Mouse (Mus musculus) stomach, embryonic 16.5 days (tissue): ENCODE measurements around the gene Selenok. TPM values are rescaled to one million over a fixed set of nuclear protein-coding genes. Genes with fewer than 3 reads are reported as not detected.

Experiments
- ATAC-seq: fragments of 200-750 bp; cut with Nextera tagmentation; 2 replicates; pipeline ENCODE4 v1.8.0; 2017; ENCODE audit warnings: moderate number of reproducible peaks, moderate TSS enrichment; ENCODE audit not compliant: insufficient read depth, low FRiP score
- H3K27ac ChIP-seq: fragments of 300-500 bp; sonication (generic); 2 replicates; pipeline ENCODE4 v1.5.1; 2014; ENCODE audit warnings: low read length
- H3K27me3 ChIP-seq: fragments of 300-500 bp; sonication (generic); 2 replicates; pipeline ENCODE4 v1.6.1; 2014; ENCODE audit warnings: low read length, control low read depth, mixed read lengths; ENCODE audit not compliant: control insufficient read depth, insufficient read depth
- H3K36me3 ChIP-seq: fragments of 300-500 bp; sonication (generic); 2 replicates; pipeline ENCODE4 v1.6.1; 2014; ENCODE audit warnings: low read length; ENCODE audit not compliant: control insufficient read depth, insufficient read depth
- H3K4me1 ChIP-seq: fragments of 300-500 bp; sonication (generic); 2 replicates; pipeline ENCODE4 v1.6.1; 2014; ENCODE audit warnings: low read length, control low read depth, mixed read lengths; ENCODE audit not compliant: control insufficient read depth, insufficient read depth
- H3K4me2 ChIP-seq: fragments of 300-500 bp; sonication (generic); 2 replicates; pipeline ENCODE4 v1.6.1; 2014; ENCODE audit warnings: low read depth, low read length, mixed read lengths
- H3K4me3 ChIP-seq: fragments of 300-500 bp; sonication (generic); replicated peaks from 2 replicates; pipeline ENCODE4 v1.5.1; 2014; ENCODE audit warnings: mild to moderate bottlenecking, low read length
- H3K9ac ChIP-seq: fragments of 300-500 bp; sonication (generic); 2 replicates; pipeline ENCODE4 v1.6.1; 2014; ENCODE audit warnings: low read length
- H3K9me3 ChIP-seq: fragments of 300-500 bp; sonication (generic); replicated peaks from 2 replicates; pipeline ENCODE4 v1.6.1; 2016; ENCODE audit warnings: low read length, control low read depth; ENCODE audit not compliant: control insufficient read depth
- WGBS: fragments of 180-500 bp; shearing (Covaris S2); extraction: QIAGEN DNeasy Blood & Tissue Kit; methylation state at CpG from one replicate; pipeline ENCODE4 v1.1.7; 2014; 5-methylcytosine and 5-hydroxymethylcytosine counted together
- polyA plus RNA-seq: library from polyadenylated mRNA; unstranded; fragments of >200 nt; fragmentation: Nextera tagmentation; extraction: Ambion mirVana; gene quantifications from 2 replicates; pipeline ENCODE4 v1.2.1, GENCODE M21; 2015

Selenok gene
- polyA plus RNA-seq, 1 experiment from 2014 or later = 292 TPM

DNA sequence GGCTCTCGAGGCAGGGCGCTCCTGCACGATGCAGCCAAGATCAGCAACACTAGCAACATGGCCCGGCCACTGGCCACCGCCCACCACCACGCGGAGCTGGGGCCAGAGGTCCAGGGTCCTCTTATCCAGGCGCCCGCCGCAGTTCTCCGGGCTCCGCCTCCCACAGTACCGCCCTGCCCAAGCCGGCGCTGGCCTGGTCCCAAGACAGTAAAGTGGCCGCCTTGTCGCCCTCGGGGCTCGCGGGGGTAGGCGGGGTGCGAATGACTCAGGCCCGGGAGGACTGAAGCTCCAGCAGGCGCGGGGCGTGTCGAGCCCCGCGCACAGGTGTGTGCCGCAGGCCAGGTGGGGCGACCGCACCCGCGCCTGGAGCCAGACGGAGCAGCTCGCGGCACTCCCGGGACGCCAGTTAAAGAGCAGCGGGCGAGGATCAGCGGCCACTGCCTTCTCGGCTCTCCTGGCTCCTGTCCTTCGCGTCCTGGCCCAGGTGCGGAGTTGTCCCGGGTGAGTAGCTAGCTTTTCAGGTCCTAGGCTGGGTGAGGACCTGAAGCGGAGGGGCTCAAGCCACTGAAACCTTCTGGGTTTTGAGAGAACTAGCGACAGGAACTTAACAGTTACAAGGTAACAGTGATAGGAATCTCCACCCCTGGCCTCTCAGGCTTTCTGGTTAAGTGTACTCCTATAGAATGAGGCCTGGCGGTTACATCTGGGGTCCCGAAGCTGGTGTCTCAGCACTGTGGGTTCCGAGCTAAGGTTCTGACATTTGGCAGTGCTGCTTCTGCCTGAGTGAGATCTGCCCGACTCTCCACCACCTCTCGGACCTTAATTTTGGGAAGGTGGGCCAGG is 40.8 kb downstream of the Selenok start, which contains the start of the genes Il17rb and Chdh:
Gene Il17rb (minus strand): TSS at position 164 of the 843 bp plus-strand sequence.
Gene Chdh (plus strand): TSS at position 291 of the 843 bp plus-strand sequence.
- Histone ChIP-seq H3K9ac (peak within 1 kb of the TSS; percentile 40), H3K4me1 (0 out of 2 replicates have a peak, but pooled peaks cover 16% of the 10 kb centered on the region), H3K9me3 (no peaks in the 10 kb centered on the region), H3K36me3 (no peaks in the 10 kb centered on the region), H3K4me2 (peak within 1 kb of the TSS; percentile 68), H3K4me3 (peak within 1 kb of the TSS; percentile 41), H3K27me3 (no peaks in the 10 kb centered on the region), H3K27ac (peak within 1 kb of the TSS; percentile 30; the same call in 1 of the 2 replicates)
- WGBS = 9% methylated on average over 54 of the region's 54 CpGs
- ATAC-seq = peak; percentile 85

DNA sequence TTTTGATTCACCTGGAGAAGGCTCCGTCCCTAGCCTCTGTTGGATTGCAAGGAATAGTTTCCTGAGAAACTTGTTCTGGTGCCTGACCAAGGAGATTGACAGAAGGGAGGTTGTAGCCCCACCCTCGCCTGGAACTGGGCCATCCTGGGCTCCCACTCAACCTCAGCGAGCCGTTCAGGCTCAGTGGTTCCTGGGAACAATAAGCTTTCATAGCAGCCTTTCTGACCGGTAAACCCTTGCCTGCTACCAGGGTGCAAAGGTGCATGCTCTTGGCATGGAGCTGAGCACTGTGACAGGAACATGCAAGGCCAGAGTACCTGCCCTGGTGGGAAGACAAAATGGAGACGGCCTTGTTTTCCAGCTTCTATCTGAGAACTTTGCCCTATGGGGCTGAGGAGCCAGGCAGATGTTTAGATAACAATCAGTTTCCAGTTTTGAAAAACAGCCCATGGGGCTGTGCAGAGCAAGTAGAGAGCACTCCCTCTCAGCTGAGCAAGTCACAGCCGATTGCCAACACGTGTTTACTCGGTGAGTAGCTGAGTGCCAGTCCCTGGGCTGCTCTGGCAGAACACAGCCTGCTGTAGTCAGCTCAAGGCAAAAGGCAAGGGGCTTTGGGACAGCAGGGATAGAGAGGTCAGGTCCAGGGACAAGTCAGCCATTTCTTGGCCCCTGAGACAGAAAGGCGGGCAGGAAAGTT is 41.9 kb downstream of the Selenok start:
- Histone ChIP-seq H3K9ac (no peak overlapping the region), H3K27me3 (no peaks in the 10 kb centered on the region), H3K9me3 (no peaks in the 10 kb centered on the region), H3K36me3 (no peaks in the 10 kb centered on the region), H3K4me2 (no peak overlapping the region; the same call in 1 of the 2 replicates), H3K4me1 (0 out of 2 replicates have a peak, but pooled peaks cover 16% of the 10 kb centered on the region), H3K4me3 (no peak overlapping the region), H3K27ac (peak overlapping the region; percentile 30; the same call in 1 of the 2 replicates)
- 56% methylated on average over 10 of the region's 10 CpGs for WGBS
- peak; percentile 38 for ATAC-seq

- Histone ChIP-seq H3K27ac (no peak overlapping the region), H3K4me3 (no peak overlapping the region), H3K27me3 (no peaks in the 10 kb centered on the region), H3K4me2 (no peak overlapping the region), H3K9ac (no peak overlapping the region), H3K36me3 (no peaks in the 10 kb centered on the region), H3K9me3 (no peaks in the 10 kb centered on the region), H3K4me1 (0 out of 2 replicates have a peak, but pooled peaks cover 16% of the 10 kb centered on the region)
- 68% methylated on average over 10 of the region's 10 CpGs for WGBS
- ATAC-seq = no peak
Observed at GRCm38 (mm10) chr14:30011886-30012560, 43.9 kb downstream of the Selenok start.

DNA sequence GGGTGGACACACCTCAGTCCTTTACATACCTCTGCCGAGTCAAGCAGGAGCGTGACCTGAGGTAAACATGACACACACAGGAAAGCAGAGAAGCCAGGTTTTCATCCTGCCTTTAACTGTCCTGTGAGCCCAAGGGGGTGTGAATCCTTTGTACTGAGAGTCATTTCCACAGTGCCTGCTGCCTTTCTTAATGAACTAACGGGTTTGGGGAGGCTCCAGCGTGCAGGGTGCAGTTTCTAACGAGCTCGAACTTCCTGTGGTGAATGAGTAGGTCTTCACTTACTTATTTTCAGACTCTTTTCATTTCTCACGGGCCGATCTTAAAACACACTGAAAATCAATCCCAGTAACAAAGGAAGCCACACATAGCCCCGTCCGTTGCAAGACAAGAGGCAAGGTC is 46.4 kb downstream of the Selenok start:
- Histone ChIP-seq H3K4me3 (no peak overlapping the region), H3K9me3 (no peaks in the 10 kb centered on the region), H3K27ac (no peak overlapping the region), H3K9ac (no peak overlapping the region), H3K36me3 (no peaks in the 10 kb centered on the region), H3K27me3 (no peaks in the 10 kb centered on the region), H3K4me1 (0 out of 2 replicates have a peak, but pooled peaks cover 7% of the 10 kb centered on the region), H3K4me2 (no peak overlapping the region)
- ATAC-seq = no peak
- 62% methylated on average over 10 of the region's 10 CpGs for WGBS

DNA sequence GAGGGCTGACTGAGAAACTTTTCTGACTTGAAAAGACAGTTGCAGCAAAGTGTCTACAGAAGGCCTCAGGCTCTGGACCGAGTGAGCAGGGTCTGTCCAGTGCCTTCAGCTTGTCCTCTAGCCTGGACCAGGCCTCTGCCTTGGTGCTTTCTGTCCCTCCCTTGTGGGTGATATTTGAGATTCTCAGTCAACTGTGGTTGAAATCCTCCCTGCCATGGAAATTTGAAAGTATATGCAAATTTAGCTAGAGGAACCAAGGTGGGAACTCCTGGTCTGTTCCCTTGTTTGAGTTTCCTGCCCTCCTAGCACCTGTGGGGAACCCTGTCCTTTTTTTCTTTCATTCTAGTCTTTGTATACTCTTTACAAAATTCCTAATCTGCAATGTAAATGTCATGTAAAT is 46.9 kb downstream of the Selenok start:
- no peak overlapping the region for H3K4me2 ChIP-seq
- no peaks in the 10 kb centered on the region for H3K9me3 ChIP-seq
- no peaks in the 10 kb centered on the region for H3K36me3 ChIP-seq
- H3K27me3 ChIP-seq = no peaks in the 10 kb centered on the region
- no peak overlapping the region for H3K27ac ChIP-seq
- H3K4me1 ChIP-seq = 0 out of 2 replicates have a peak, but pooled peaks cover 4% of the 10 kb centered on the region
- no peak for ATAC-seq
- H3K9ac ChIP-seq = no peak overlapping the region
- WGBS = 58% methylated on average over 1 of the region's 1 CpGs
- no peak overlapping the region for H3K4me3 ChIP-seq

DNA sequence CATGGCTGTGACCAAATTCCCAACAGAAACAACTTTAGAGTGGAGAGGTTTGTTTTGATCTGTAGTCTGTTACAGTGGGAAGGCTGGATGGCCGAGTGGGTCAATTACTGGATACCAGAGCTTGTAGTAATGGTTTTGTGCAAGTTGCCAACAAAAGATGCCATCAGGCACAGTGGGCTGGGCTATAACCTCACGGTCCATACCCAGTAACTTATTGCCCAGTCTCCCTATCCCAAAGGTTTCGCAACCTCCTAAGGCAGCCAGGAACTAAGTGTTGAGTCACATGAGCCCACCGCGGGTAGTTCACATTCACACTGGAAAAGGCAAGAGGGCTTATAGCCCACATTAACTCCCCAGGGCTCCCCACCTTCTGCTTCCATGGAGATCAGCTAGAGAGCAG is 48.6 kb downstream of the Selenok start:
- no peak for ATAC-seq
- no peaks in the 10 kb centered on the region for H3K4me1 ChIP-seq
- no peak overlapping the region for H3K27ac ChIP-seq
- H3K36me3 ChIP-seq = no peaks in the 10 kb centered on the region
- WGBS = 84% methylated on average over 5 of the region's 5 CpGs
- H3K4me2 ChIP-seq = no peak overlapping the region
- H3K9me3 ChIP-seq = no peaks in the 10 kb centered on the region
- no peaks in the 10 kb centered on the region for H3K27me3 ChIP-seq
- no peak overlapping the region for H3K9ac ChIP-seq
- H3K4me3 ChIP-seq = no peak overlapping the region

DNA sequence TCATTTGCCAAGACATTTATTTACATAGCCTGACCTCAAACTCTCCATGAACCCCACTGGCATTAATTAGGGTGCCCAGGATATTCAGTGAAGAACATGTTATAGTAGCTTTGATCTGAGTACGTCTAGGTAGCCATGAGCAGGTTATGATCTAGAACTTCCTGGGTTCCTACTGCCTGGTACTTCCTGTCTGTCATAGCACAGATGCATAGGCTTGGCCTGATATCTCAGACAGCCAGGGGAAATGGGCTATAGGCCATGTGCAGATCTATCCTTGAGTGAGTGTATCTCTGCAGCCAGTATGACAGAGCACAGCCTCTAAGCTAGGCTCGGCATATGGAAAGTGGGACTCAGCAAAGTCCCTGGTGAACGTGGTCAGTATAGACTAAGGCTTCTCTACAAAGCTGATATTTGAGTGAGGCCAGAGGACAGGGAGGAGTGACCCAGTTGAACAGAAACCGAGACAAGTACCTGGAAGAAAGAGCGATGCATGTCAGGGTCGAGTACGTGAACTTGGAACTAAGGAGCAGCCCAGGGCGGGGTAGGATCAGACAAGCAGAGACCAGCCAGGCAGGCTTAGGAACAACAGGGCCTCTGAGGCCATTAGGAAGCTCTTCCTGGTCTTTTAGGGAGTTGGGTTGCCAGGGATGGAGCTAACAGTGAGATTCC is 49.8 kb downstream of the Selenok start:
- H3K4me1 ChIP-seq = no peaks in the 10 kb centered on the region
- no peak overlapping the region for H3K4me3 ChIP-seq
- 75% methylated on average over 8 of the region's 8 CpGs for WGBS
- no peaks in the 10 kb centered on the region for H3K36me3 ChIP-seq
- no peak overlapping the region for H3K4me2 ChIP-seq
- no peaks in the 10 kb centered on the region for H3K9me3 ChIP-seq
- no peaks in the 10 kb centered on the region for H3K27me3 ChIP-seq
- no peak for ATAC-seq
- no peak overlapping the region for H3K9ac ChIP-seq
- no peak overlapping the region for H3K27ac ChIP-seq

DNA sequence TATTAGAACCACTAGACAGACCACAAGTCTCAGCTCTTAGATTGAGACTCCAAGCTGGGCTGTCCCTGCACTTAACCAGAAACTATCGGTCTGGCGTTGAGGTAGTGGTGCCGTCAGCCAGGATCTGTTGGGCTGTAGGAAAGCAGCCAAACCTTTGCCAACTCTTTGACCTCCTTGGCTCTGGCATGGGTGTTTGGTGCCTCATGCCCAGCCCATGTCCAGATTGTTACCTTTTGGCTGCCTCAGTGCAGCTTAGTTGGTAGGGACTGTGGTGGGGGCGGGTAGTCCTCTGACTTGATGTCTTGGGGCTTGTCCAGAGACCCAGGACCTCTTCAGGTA is 50.3 kb downstream of the Selenok start:
- no peak overlapping the region for H3K27ac ChIP-seq
- no peak for ATAC-seq
- no peaks in the 10 kb centered on the region for H3K4me1 ChIP-seq
- no peaks in the 10 kb centered on the region for H3K27me3 ChIP-seq
- no peak overlapping the region for H3K4me2 ChIP-seq
- WGBS = 94% methylated on average over 4 of the region's 4 CpGs
- no peak overlapping the region for H3K4me3 ChIP-seq
- H3K9me3 ChIP-seq = no peaks in the 10 kb centered on the region
- H3K9ac ChIP-seq = no peak overlapping the region
- H3K36me3 ChIP-seq = no peaks in the 10 kb centered on the region
